Mouse (Mus musculus) limb, embryonic 13.5 days (tissue): ENCODE results near the gene Kansl3. TPM values are rescaled to one million over a fixed set of nuclear protein-coding genes. Genes with fewer than 3 reads are reported as not detected.

Experiments used
- ATAC-seq: fragments of 200-750 bp; cut with Nextera tagmentation; 2 replicates; pipeline ENCODE4 v1.8.0; 2017; ENCODE audit warnings: low read depth, moderate number of reproducible peaks, moderate TSS enrichment; ENCODE audit not compliant: low FRiP score
- H3K27ac ChIP-seq: fragments of 300-500 bp; sonication (generic); 2 replicates; pipeline ENCODE4 v1.5.1; 2015; ENCODE audit warnings: inconsistent platforms, mild to moderate bottlenecking, moderate library complexity
- H3K27me3 ChIP-seq: fragments of 300-500 bp; sonication (generic); 2 replicates; pipeline ENCODE4 v1.6.1; 2015; ENCODE audit warnings: mild to moderate bottlenecking, inconsistent platforms
- H3K36me3 ChIP-seq: fragments of 300-500 bp; sonication (generic); 2 replicates; pipeline ENCODE4 v1.6.1; 2015; ENCODE audit warnings: inconsistent platforms, mild to moderate bottlenecking, moderate library complexity
- H3K4me1 ChIP-seq: fragments of 300-500 bp; sonication (generic); 2 replicates; pipeline ENCODE4 v1.6.1; 2015; ENCODE audit warnings: inconsistent platforms
- H3K4me2 ChIP-seq: fragments of 300-500 bp; sonication (generic); replicated peaks from 2 replicates; pipeline ENCODE4 v1.6.1; 2015; ENCODE audit warnings: inconsistent platforms, mild to moderate bottlenecking, moderate library complexity
- H3K4me3 ChIP-seq: fragments of 300-500 bp; sonication (generic); 2 replicates; pipeline ENCODE4 v1.5.1; 2015; ENCODE audit warnings: moderate library complexity, mild to moderate bottlenecking, inconsistent platforms
- H3K9ac ChIP-seq: fragments of 300-500 bp; sonication (generic); 2 replicates; pipeline ENCODE4 v1.6.1; 2015; ENCODE audit warnings: mild to moderate bottlenecking, inconsistent platforms
- H3K9me3 ChIP-seq: fragments of 300-500 bp; sonication (generic); 2 replicates; pipeline ENCODE4 v1.6.1; 2016; ENCODE audit warnings: inconsistent platforms
- WGBS: fragments of 180-500 bp; shearing (Covaris S2); methylation state at CpG from one replicate; pipeline ENCODE4 v1.1.7; 2015; 5-methylcytosine and 5-hydroxymethylcytosine counted together
- polyA plus RNA-seq: library from polyadenylated mRNA; unstranded; fragments of >200 nt; fragmentation: Nextera tagmentation; extraction: Ambion mirVana; gene quantifications from 2 replicates; pipeline ENCODE4 v1.2.1, GENCODE M21; 2015

The Kansl3 gene
- polyA plus RNA-seq, 1 experiment from 2014 or later, result 49.5 TPM

GRCm38 (mm10) chr1:36352351-36352750 is 16.6 kb downstream of the Kansl3 start:
- H3K27me3 ChIP-seq, result no peaks in the 10 kb centered on the region
- ATAC-seq, result no peak
- H3K9ac ChIP-seq, result no peak overlapping the region
- no peaks in the 10 kb centered on the region for H3K9me3 ChIP-seq
- H3K4me2 ChIP-seq, result no peak overlapping the region
- H3K4me3 ChIP-seq, result no peak overlapping the region
- H3K27ac ChIP-seq, result no peak overlapping the region
- no peaks in the 10 kb centered on the region for H3K4me1 ChIP-seq
- H3K36me3 ChIP-seq, result peaks cover 94% of the 10 kb centered on the region
- 90% methylated on average over 4 of the region's 4 CpGs for WGBS

- H3K27ac ChIP-seq, result no peak overlapping the region
- ATAC-seq, result no peak
- WGBS, result 93% methylated on average over 6 of the region's 6 CpGs
- no peak overlapping the region for H3K9ac ChIP-seq
- H3K4me3 ChIP-seq, result no peak overlapping the region
- H3K4me2 ChIP-seq, result no peak overlapping the region
- H3K27me3 ChIP-seq, result no peaks in the 10 kb centered on the region
- no peaks in the 10 kb centered on the region for H3K9me3 ChIP-seq
- peaks cover 98% of the 10 kb centered on the region for H3K36me3 ChIP-seq
- H3K4me1 ChIP-seq, result no peaks in the 10 kb centered on the region
Observed at GRCm38 (mm10) chr1:36342547-36342946, 26.4 kb downstream of the Kansl3 start.

GRCm38 (mm10) chr1:36332955-36333887 is 35.8 kb downstream of the Kansl3 start:
- WGBS, result 82% methylated on average over 14 of the region's 14 CpGs
- Histone ChIP-seq H3K4me2 (no peak overlapping the region), H3K27ac (no peak overlapping the region), H3K4me3 (no peak overlapping the region), H3K36me3 (peaks cover 65% of the 10 kb centered on the region), H3K9me3 (no peaks in the 10 kb centered on the region), H3K4me1 (no peaks in the 10 kb centered on the region), H3K27me3 (no peaks in the 10 kb centered on the region), H3K9ac (no peak overlapping the region)
- ATAC-seq, result peak; percentile 57

- Histone ChIP-seq H3K4me1 (no peaks in the 10 kb centered on the region), H3K4me3 (no peak overlapping the region), H3K27ac (no peak overlapping the region), H3K36me3 (peaks cover 61% of the 10 kb centered on the region), H3K9me3 (no peaks in the 10 kb centered on the region), H3K27me3 (no peaks in the 10 kb centered on the region), H3K9ac (no peak overlapping the region), H3K4me2 (no peak overlapping the region)
- no peak for ATAC-seq
- WGBS, result 67% methylated on average over 6 of the region's 6 CpGs
Observed at GRCm38 (mm10) chr1:36331743-36332142, 37.2 kb downstream of the Kansl3 start.

- no peak overlapping the region for H3K4me2 ChIP-seq
- H3K4me1 ChIP-seq, result peaks cover 10% of the 10 kb centered on the region; the same call in 1 of the 2 replicates
- H3K36me3 ChIP-seq, result peaks cover 44% of the 10 kb centered on the region
- 88% methylated on average over 2 of the region's 2 CpGs for WGBS
- ATAC-seq, result no peak
- no peak overlapping the region for H3K9ac ChIP-seq
- H3K4me3 ChIP-seq, result no peak overlapping the region
- H3K27ac ChIP-seq, result no peak overlapping the region
- no peaks in the 10 kb centered on the region for H3K9me3 ChIP-seq
- no peaks in the 10 kb centered on the region for H3K27me3 ChIP-seq
Observed at GRCm38 (mm10) chr1:36326815-36327214, 42.2 kb downstream of the Kansl3 start.

DNA sequence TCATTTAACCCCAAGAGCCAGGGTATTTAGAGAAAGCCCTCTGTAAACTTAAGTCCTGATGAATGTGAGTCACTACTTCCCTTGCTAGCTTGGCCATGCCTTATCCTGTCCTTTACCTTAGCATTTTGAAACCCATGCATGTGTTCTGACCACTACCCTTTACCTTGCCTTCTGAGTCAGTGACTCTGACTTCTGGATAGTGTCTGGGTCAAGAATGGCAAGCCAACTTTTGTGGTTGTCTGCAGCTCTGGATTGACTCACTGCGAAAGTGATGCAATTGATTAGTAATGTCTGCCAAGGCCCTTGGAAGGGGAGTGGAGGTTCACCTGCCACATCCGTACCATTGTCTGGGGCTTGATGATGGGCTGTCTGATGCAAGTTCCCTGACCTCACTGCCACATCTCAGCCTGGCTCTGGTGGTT is 43.1 kb downstream of the Kansl3 start:
- WGBS, result 96% methylated on average over 2 of the region's 2 CpGs
- no peaks in the 10 kb centered on the region for H3K27me3 ChIP-seq
- H3K36me3 ChIP-seq, result peaks cover 41% of the 10 kb centered on the region
- no peaks in the 10 kb centered on the region for H3K9me3 ChIP-seq
- H3K4me3 ChIP-seq, result no peak overlapping the region
- no peak overlapping the region for H3K4me2 ChIP-seq
- H3K9ac ChIP-seq, result no peak overlapping the region
- no peak for ATAC-seq
- H3K4me1 ChIP-seq, result peaks cover 10% of the 10 kb centered on the region; the same call in 1 of the 2 replicates
- no peak overlapping the region for H3K27ac ChIP-seq

DNA sequence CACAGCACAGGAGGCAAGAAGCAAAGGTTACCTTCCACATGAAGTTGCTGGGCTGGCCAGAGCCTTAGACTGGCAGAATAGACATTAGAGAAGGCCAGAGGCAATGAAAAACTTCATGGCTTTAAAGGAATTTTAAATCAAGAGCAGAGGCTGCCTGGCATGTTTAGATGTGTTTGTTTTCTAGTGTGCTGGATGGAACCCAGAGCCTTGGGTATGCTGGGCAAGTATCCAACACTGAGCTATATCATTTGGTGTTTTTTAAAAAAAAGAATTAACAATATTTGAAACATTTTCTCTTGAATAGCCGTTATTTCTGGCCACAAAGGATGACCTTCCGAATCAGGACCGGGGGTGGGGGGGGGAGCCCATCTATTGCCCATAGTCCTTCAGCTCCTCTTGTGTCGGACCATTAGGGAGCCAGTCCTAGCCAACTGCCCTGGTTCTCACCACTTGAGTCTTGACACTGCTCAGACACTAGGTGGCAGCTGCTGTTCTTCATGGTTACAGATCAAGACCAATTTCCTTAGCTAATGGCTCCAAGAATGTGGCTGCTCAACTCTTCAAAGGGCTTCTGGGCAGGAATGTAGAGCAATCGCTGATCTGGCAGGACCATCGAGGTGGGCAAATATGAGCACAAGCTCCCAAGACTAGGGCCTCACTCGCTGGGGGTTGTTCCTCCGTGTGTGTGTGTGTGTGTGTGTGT is 45.1 kb downstream of the Kansl3 start:
- Histone ChIP-seq H3K4me2 (no peak overlapping the region), H3K9ac (no peak overlapping the region), H3K27me3 (no peaks in the 10 kb centered on the region), H3K9me3 (no peaks in the 10 kb centered on the region), H3K4me1 (peaks cover 10% of the 10 kb centered on the region; the same call in 1 of the 2 replicates), H3K36me3 (peaks cover 44% of the 10 kb centered on the region), H3K4me3 (no peak overlapping the region), H3K27ac (no peak overlapping the region)
- WGBS, result 41% methylated on average over 8 of the region's 8 CpGs
- peak; percentile 49; the same call in 1 of the 2 replicates for ATAC-seq

- no peaks in the 10 kb centered on the region for H3K9me3 ChIP-seq
- no peak overlapping the region for H3K27ac ChIP-seq
- no peak overlapping the region for H3K9ac ChIP-seq
- H3K4me1 ChIP-seq, result peaks cover 10% of the 10 kb centered on the region; the same call in 1 of the 2 replicates
- no peak overlapping the region for H3K4me2 ChIP-seq
- no peaks in the 10 kb centered on the region for H3K27me3 ChIP-seq
- 46% methylated on average over 9 of the region's 9 CpGs for WGBS
- no peak for ATAC-seq
- peaks cover 44% of the 10 kb centered on the region for H3K36me3 ChIP-seq
- no peak overlapping the region for H3K4me3 ChIP-seq
Observed at GRCm38 (mm10) chr1:36323076-36323475, 45.9 kb downstream of the Kansl3 start.

DNA sequence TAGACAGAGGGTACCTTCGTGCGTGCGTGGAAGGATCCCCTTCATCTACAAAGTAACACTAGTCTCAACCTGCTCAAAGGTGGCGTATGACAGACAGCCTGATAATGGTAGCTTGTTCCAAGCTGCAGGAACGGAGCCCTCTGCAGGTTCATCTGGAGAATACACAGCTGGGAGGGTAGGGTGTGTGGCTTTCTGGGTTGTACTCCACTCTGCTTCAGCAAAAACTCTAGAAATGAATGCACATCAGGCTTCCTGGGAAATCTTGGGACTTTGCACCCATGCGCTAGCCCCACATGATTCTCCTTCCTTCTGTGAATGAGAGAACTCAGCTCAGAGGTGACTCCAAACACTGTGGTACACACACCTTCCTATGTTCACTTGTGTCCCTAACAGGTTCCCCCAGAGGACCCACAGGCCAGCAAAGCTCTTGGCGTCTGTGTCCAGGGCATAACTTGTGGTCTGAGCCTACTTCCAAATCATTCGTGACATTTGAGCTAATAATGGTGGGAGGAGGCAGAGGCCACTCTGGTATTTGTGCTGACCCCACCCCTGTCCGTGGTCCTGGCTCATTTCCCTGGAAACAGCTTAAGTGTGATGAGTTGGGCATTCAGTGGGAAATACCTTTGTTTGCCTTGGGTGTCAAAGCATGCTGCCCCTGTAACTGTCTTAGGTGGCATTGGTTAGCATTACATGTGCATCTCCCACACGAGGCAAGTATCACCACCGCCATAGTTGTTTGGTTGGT is 47.0 kb downstream of the Kansl3 start:
- ATAC-seq, result no peak
- Histone ChIP-seq H3K4me1 (peaks cover 10% of the 10 kb centered on the region; the same call in 1 of the 2 replicates), H3K4me3 (no peak overlapping the region), H3K9ac (no peak overlapping the region), H3K9me3 (no peaks in the 10 kb centered on the region), H3K27ac (no peak overlapping the region), H3K27me3 (no peaks in the 10 kb centered on the region), H3K4me2 (no peak overlapping the region), H3K36me3 (peaks cover 33% of the 10 kb centered on the region)
- 72% methylated on average over 11 of the region's 11 CpGs for WGBS

DNA sequence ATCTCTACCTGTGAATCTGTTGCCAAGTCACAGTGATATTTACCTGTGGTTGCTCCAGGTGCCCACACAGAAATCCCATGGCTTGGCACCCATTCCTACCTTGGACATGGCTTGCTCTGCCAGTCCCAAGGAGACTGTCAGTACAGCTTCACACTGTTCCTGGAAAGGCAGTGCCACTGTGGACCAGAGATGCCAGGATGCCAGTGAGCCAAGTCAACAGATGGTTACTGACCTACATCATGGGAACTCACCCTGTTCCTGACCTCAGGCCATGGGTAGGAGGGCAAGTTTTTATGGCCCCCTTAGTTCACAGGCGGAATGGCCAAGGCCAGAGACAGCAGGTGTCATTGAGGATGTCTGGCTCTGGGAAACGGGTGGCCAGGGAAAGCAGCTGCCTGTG is 47.8 kb downstream of the Kansl3 start:
- WGBS, result 62% methylated on average over 2 of the region's 2 CpGs
- no peak overlapping the region for H3K9ac ChIP-seq
- H3K9me3 ChIP-seq, result no peaks in the 10 kb centered on the region
- no peak overlapping the region for H3K4me3 ChIP-seq
- H3K4me2 ChIP-seq, result no peak overlapping the region
- H3K27ac ChIP-seq, result no peak overlapping the region
- ATAC-seq, result no peak
- peaks cover 10% of the 10 kb centered on the region; the same call in 1 of the 2 replicates for H3K4me1 ChIP-seq
- no peaks in the 10 kb centered on the region for H3K27me3 ChIP-seq
- peaks cover 31% of the 10 kb centered on the region for H3K36me3 ChIP-seq

DNA sequence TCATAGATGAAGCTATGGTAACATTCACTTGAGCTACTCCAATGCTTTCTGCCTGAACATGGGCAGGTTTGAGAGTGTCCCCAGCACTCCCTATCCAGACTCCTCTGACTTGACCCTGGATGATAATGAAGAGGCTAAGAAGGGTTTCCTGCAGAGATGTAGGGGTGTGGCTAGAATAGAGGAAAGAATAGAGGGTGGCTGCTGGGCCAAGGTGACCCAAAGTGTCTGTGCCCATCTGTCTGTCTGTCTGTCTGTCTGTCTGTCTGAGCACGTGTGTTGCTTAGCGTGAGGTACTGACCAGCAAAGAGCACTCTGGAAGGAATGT is 53.2 kb downstream of the Kansl3 start:
- Histone ChIP-seq H3K9ac (no peak overlapping the region), H3K36me3 (peaks cover 15% of the 10 kb centered on the region), H3K27me3 (no peaks in the 10 kb centered on the region), H3K4me3 (no peak overlapping the region), H3K4me1 (no peaks in the 10 kb centered on the region), H3K9me3 (no peaks in the 10 kb centered on the region), H3K27ac (no peak overlapping the region), H3K4me2 (no peak overlapping the region)
- ATAC-seq, result no peak
- WGBS, result 81% methylated on average over 2 of the region's 2 CpGs
